Comparison of ENCODE assay signal across 12 mouse cellular contexts in genomic region chr4:44253191-44253590, GRCm38 (mm10). TPM values are rescaled to one million over a fixed set of nuclear protein-coding genes. Genes with fewer than 3 reads are reported as not detected.
DNase-seq lines count a peak whose midpoint lies in the region; ATAC-seq lines count a peak whose summit lies in the region.
"Had no signal": no experiment of that assay in that cellular context is flagged by ENCODE, and none has a peak within 500 bp of the region (broad histone marks: within the 10 kb centered on the region; RNA-seq: fewer than 3 reads in every experiment).

No protein-coding gene starts in this region.

- no peak for ATAC-seq in kidney, embryonic 16.5 days (ENCODE audit: low FRiP score, low TSS enrichment)
- no peak for ATAC-seq in hindbrain, embryonic 13.5 days (ENCODE audit: low FRiP score)
- ATAC-seq in liver, embryonic 13.5 days (ENCODE audit: low read depth): peak; percentile 60
- no peak for ATAC-seq in neural tube, embryonic 12.5 days (ENCODE audit: low FRiP score, low read depth)
- ATAC-seq in cerebellum, adult (ENCODE audit: insufficient number of reproducible peaks, low FRiP score, low TSS enrichment): no peak
- ATAC-seq: forebrain, embryonic 15.5 days had no signal

- H3K27me3 ChIP-seq in kidney, embryonic 16.5 days (ENCODE audit: insufficient read depth, low read length): no peaks in the 10 kb centered on the region
- H3K27me3 ChIP-seq in hindbrain, embryonic 13.5 days: no peaks in the 10 kb centered on the region
- peaks cover 46% of the 10 kb centered on the region for H3K27me3 ChIP-seq in liver, embryonic 13.5 days
- H3K27me3 ChIP-seq in neural tube, embryonic 12.5 days (replicated peaks): no peaks in the 10 kb centered on the region
- H3K27me3 ChIP-seq: embryonic facial prominence, embryonic 12.5 days; forebrain, embryonic 15.5 days had no signal

- H3K9me3 ChIP-seq in kidney, embryonic 16.5 days (ENCODE audit: low read length): no peaks in the 10 kb centered on the region
- no peaks in the 10 kb centered on the region for H3K9me3 ChIP-seq in hindbrain, embryonic 13.5 days
- no peaks in the 10 kb centered on the region for H3K9me3 ChIP-seq in liver, embryonic 13.5 days (replicated peaks)
- no peaks in the 10 kb centered on the region for H3K9me3 ChIP-seq in neural tube, embryonic 12.5 days
- H3K9me3 ChIP-seq: embryonic facial prominence, embryonic 12.5 days; forebrain, embryonic 15.5 days had no signal

- H3K4me2 ChIP-seq in kidney, embryonic 16.5 days (replicated peaks; ENCODE audit: low read depth, low read length): peak overlapping the region; percentile 16
- H3K4me2 ChIP-seq in hindbrain, embryonic 13.5 days: peak overlapping the region; percentile 31; the same call in 1 of the 2 replicates
- H3K4me2 ChIP-seq in liver, embryonic 13.5 days: peak overlapping the region; percentile 18; the same call in 1 of the 2 replicates
- peak overlapping the region; percentile 38 for H3K4me2 ChIP-seq in neural tube, embryonic 12.5 days (replicated peaks)
- H3K4me2 ChIP-seq: embryonic facial prominence, embryonic 12.5 days; forebrain, embryonic 15.5 days had no signal

- H3K4me1 ChIP-seq in kidney, embryonic 16.5 days (ENCODE audit: insufficient read depth, low read length): peaks cover 5% of the 10 kb centered on the region; the same call in 1 of the 2 replicates
- peaks cover 37% of the 10 kb centered on the region for H3K4me1 ChIP-seq in hindbrain, embryonic 13.5 days (replicated peaks)
- peaks cover 22% of the 10 kb centered on the region for H3K4me1 ChIP-seq in liver, embryonic 13.5 days (replicated peaks)
- peaks cover 24% of the 10 kb centered on the region for H3K4me1 ChIP-seq in neural tube, embryonic 12.5 days

- WGBS in kidney, embryonic 16.5 days: 6% methylated on average over 6 of the region's 6 CpGs
- 14% methylated on average over 6 of the region's 6 CpGs for WGBS in hindbrain, embryonic 13.5 days
- 8% methylated on average over 6 of the region's 6 CpGs for WGBS in liver, embryonic 13.5 days (ENCODE audit: insufficient replicate concordance)
- WGBS in neural tube, embryonic 12.5 days: 13% methylated on average over 6 of the region's 6 CpGs

- no peak overlapping the region for H3K9ac ChIP-seq in kidney, embryonic 16.5 days (replicated peaks; ENCODE audit: low read length)
- no peak overlapping the region for H3K9ac ChIP-seq in hindbrain, embryonic 13.5 days
- H3K9ac ChIP-seq in liver, embryonic 13.5 days: no peak overlapping the region
- no peak overlapping the region for H3K9ac ChIP-seq in neural tube, embryonic 12.5 days
- H3K9ac ChIP-seq: embryonic facial prominence, embryonic 12.5 days; forebrain, embryonic 15.5 days had no signal

- no peak for DNase-seq in kidney, adult 8-10 months
- no peak for DNase-seq in liver, embryonic 13.5 days
- no peak for DNase-seq in spleen, postnatal 4 days (ENCODE audit: low spot score in 2 of 2)
- DNase-seq: cerebellum, adult 9-10 months; kidney, adult 2 months; thymus, postnatal 25 days had no signal

- H3K27ac ChIP-seq in kidney, embryonic 16.5 days (ENCODE audit: low read length): no peak overlapping the region
- H3K27ac ChIP-seq in hindbrain, embryonic 13.5 days: no peak overlapping the region
- H3K27ac ChIP-seq in liver, embryonic 13.5 days: no peak overlapping the region
- no peak overlapping the region for H3K27ac ChIP-seq in neural tube, embryonic 12.5 days
- H3K27ac ChIP-seq: embryonic facial prominence, embryonic 12.5 days; forebrain, embryonic 15.5 days had no signal

- H3K4me3 ChIP-seq in kidney, embryonic 16.5 days (ENCODE audit: low read length): no peak overlapping the region
- no peak overlapping the region for H3K4me3 ChIP-seq in hindbrain, embryonic 13.5 days
- no peak overlapping the region for H3K4me3 ChIP-seq in liver, embryonic 13.5 days (replicated peaks)
- H3K4me3 ChIP-seq in neural tube, embryonic 12.5 days: no peak overlapping the region
- H3K4me3 ChIP-seq: embryonic facial prominence, embryonic 12.5 days; forebrain, embryonic 15.5 days had no signal

- H3K36me3 ChIP-seq in kidney, embryonic 16.5 days (ENCODE audit: insufficient read depth, low read length): no peaks in the 10 kb centered on the region
- H3K36me3 ChIP-seq in hindbrain, embryonic 13.5 days: no peaks in the 10 kb centered on the region
- no peaks in the 10 kb centered on the region for H3K36me3 ChIP-seq in liver, embryonic 13.5 days
- H3K36me3 ChIP-seq in neural tube, embryonic 12.5 days: no peaks in the 10 kb centered on the region
- H3K36me3 ChIP-seq: embryonic facial prominence, embryonic 12.5 days; forebrain, embryonic 15.5 days had no signal

RNA-seq across cellular contexts. Expression of gene Rnf38, which starts 19.6 kb away (rescaled TPM):
- polyA plus RNA-seq in kidney, embryonic 16.5 days (2015; fragmentation: Nextera tagmentation; extraction: Ambion mirVana): 20.2 and 23.7 TPM in 2 replicates
- polyA plus RNA-seq in hindbrain, embryonic 13.5 days (2015; fragmentation: Nextera tagmentation; extraction: Ambion mirVana): 39.3 and 39.9 TPM in 2 replicates
- polyA plus RNA-seq in liver, embryonic 13.5 days (2015; fragmentation: Nextera tagmentation; extraction: Ambion mirVana): 9.1 and 11.5 TPM in 2 replicates
- 47.1 and 53.9 TPM in 2 replicates for polyA plus RNA-seq in neural tube, embryonic 12.5 days (2016; fragmentation: Nextera tagmentation; extraction: Ambion mirVana)

RNA-seq across cellular contexts. Expression of gene Melk, which starts 47.5 kb away (rescaled TPM):
- 45.2 and 48.5 TPM in 2 replicates for polyA plus RNA-seq in kidney, embryonic 16.5 days (2015; fragmentation: Nextera tagmentation; extraction: Ambion mirVana)
- 11.0 and 12.5 TPM in 2 replicates for polyA plus RNA-seq in hindbrain, embryonic 13.5 days (2015; fragmentation: Nextera tagmentation; extraction: Ambion mirVana)
- 25.3 and 29.2 TPM in 2 replicates for polyA plus RNA-seq in liver, embryonic 13.5 days (2015; fragmentation: Nextera tagmentation; extraction: Ambion mirVana)
- polyA plus RNA-seq in neural tube, embryonic 12.5 days (2016; fragmentation: Nextera tagmentation; extraction: Ambion mirVana): 32.5 and 33.6 TPM in 2 replicates
